Mouse (Mus musculus): Measurements from ENCODE around the gene Spats1. TPM values are rescaled to one million over a fixed set of nuclear protein-coding genes. Genes with fewer than 3 reads are reported as not detected.
A peak's percentile ranks its signal among the peaks of the same experiment; 100 is the strongest.

Spats1 gene
- polyA plus RNA-seq, 1 experiment = not detected

GRCm38 (mm10) chr17:45490532-45491154 is 15.4 kb upstream of the Spats1 start:
- Histone ChIP-seq H3K4me1 (ENCODE audit: control insufficient read depth, insufficient read depth, insufficient read length) (peaks cover 2% of the 10 kb centered on the region; the same call in 1 of the 2 replicates), H3K27me3 (ENCODE audit: control insufficient read depth, insufficient read depth, low read length) (no peaks in the 10 kb centered on the region), H3K4me3 (ENCODE audit: extremely low read depth, insufficient read depth, insufficient read length) (no peak overlapping the region), H3K27ac (ENCODE audit: insufficient read depth, low read length) (no peak overlapping the region), H3K36me3 (ENCODE audit: control insufficient read depth, insufficient read depth, low read length) (no peaks in the 10 kb centered on the region)
- WGBS = 66% methylated on average over 13 of the region's 13 CpGs
- DNase-seq (ENCODE audit: low read depth in 1 of 2, low spot score in 2 of 2) = no peak
- no peak for TF ChIP-seq CTCF (IDR thresholded peaks at IDR 0.05; ENCODE audit: extremely low read depth, insufficient read depth, insufficient read length, insufficient replicate concordance)
- TF ChIP-seq POLR2A (IDR thresholded peaks at IDR 0.05; ENCODE audit: low read depth, low read length) = no peak

GRCm38 (mm10) chr17:45489736-45490135 is 14.5 kb upstream of the Spats1 start:
- Histone ChIP-seq H3K4me1 (ENCODE audit: control insufficient read depth, insufficient read depth, insufficient read length) (peaks cover 2% of the 10 kb centered on the region; the same call in 1 of the 2 replicates), H3K27me3 (ENCODE audit: control insufficient read depth, insufficient read depth, low read length) (no peaks in the 10 kb centered on the region), H3K36me3 (ENCODE audit: control insufficient read depth, insufficient read depth, low read length) (no peaks in the 10 kb centered on the region), H3K4me3 (ENCODE audit: extremely low read depth, insufficient read depth, insufficient read length) (no peak overlapping the region), H3K27ac (ENCODE audit: insufficient read depth, low read length) (no peak overlapping the region)
- 88% methylated on average over 6 of the region's 6 CpGs for WGBS
- no peak for TF ChIP-seq POLR2A (IDR thresholded peaks at IDR 0.05; ENCODE audit: low read depth, low read length)
- TF ChIP-seq CTCF (IDR thresholded peaks at IDR 0.05; ENCODE audit: extremely low read depth, insufficient read depth, insufficient read length, insufficient replicate concordance) = no peak
- DNase-seq (ENCODE audit: low read depth in 1 of 2, low spot score in 2 of 2) = no peak

GRCm38 (mm10) chr17:45488321-45489254 is 13.4 kb upstream of the Spats1 start:
- DNase-seq (ENCODE audit: low read depth in 1 of 2, low spot score in 2 of 2) = peak in 1 of 2 experiments; percentile 22
- WGBS = 52% methylated on average over 23 of the region's 23 CpGs
- Histone ChIP-seq H3K36me3 (ENCODE audit: control insufficient read depth, insufficient read depth, low read length) (no peaks in the 10 kb centered on the region), H3K27me3 (ENCODE audit: control insufficient read depth, insufficient read depth, low read length) (no peaks in the 10 kb centered on the region), H3K4me3 (ENCODE audit: extremely low read depth, insufficient read depth, insufficient read length) (no peak overlapping the region), H3K27ac (ENCODE audit: insufficient read depth, low read length) (no peak overlapping the region), H3K4me1 (ENCODE audit: control insufficient read depth, insufficient read depth, insufficient read length) (peaks cover 2% of the 10 kb centered on the region; the same call in 1 of the 2 replicates)
- TF ChIP-seq POLR2A (IDR thresholded peaks at IDR 0.05; ENCODE audit: low read depth, low read length) (no peak), CTCF (IDR thresholded peaks at IDR 0.05; ENCODE audit: extremely low read depth, insufficient read depth, insufficient read length, insufficient replicate concordance) (no peak)

GRCm38 (mm10) chr17:45487216-45487615 is 12.0 kb upstream of the Spats1 start:
- no peak for TF ChIP-seq POLR2A (IDR thresholded peaks at IDR 0.05; ENCODE audit: low read depth, low read length)
- H3K27me3 ChIP-seq (ENCODE audit: control insufficient read depth, insufficient read depth, low read length) = no peaks in the 10 kb centered on the region
- DNase-seq (ENCODE audit: low read depth in 1 of 2, low spot score in 2 of 2) = no peak
- 12% methylated on average over 5 of the region's 5 CpGs for WGBS
- no peak overlapping the region for H3K27ac ChIP-seq (ENCODE audit: insufficient read depth, low read length)
- H3K4me3 ChIP-seq (ENCODE audit: extremely low read depth, insufficient read depth, insufficient read length) = no peak overlapping the region
- peaks cover 2% of the 10 kb centered on the region; the same call in 1 of the 2 replicates for H3K4me1 ChIP-seq (ENCODE audit: control insufficient read depth, insufficient read depth, insufficient read length)
- H3K36me3 ChIP-seq (ENCODE audit: control insufficient read depth, insufficient read depth, low read length) = no peaks in the 10 kb centered on the region

- peaks cover 2% of the 10 kb centered on the region; the same call in 1 of the 2 replicates for H3K4me1 ChIP-seq (ENCODE audit: control insufficient read depth, insufficient read depth, insufficient read length)
- no peak overlapping the region for H3K27ac ChIP-seq (ENCODE audit: insufficient read depth, low read length)
- no peaks in the 10 kb centered on the region for H3K27me3 ChIP-seq (ENCODE audit: control insufficient read depth, insufficient read depth, low read length)
- H3K4me3 ChIP-seq (ENCODE audit: extremely low read depth, insufficient read depth, insufficient read length) = no peak overlapping the region
- TF ChIP-seq CTCF (IDR thresholded peaks at IDR 0.05; ENCODE audit: extremely low read depth, insufficient read depth, insufficient read length, insufficient replicate concordance) (no peak), POLR2A (IDR thresholded peaks at IDR 0.05; ENCODE audit: low read depth, low read length) (no peak)
- H3K36me3 ChIP-seq (ENCODE audit: control insufficient read depth, insufficient read depth, low read length) = no peaks in the 10 kb centered on the region
- WGBS = 92% methylated on average over 7 of the region's 7 CpGs
- DNase-seq (ENCODE audit: low read depth in 1 of 2, low spot score in 2 of 2) = no peak
Measured at GRCm38 (mm10) chr17:45485581-45485980, 10.4 kb upstream of the Spats1 start.

GRCm38 (mm10) chr17:45480429-45480828 is 5.2 kb upstream of the Spats1 start:
- no peaks in the 10 kb centered on the region for H3K36me3 ChIP-seq (ENCODE audit: control insufficient read depth, insufficient read depth, low read length)
- H3K4me1 ChIP-seq (ENCODE audit: control insufficient read depth, insufficient read depth, insufficient read length) = no peaks in the 10 kb centered on the region
- H3K27me3 ChIP-seq (ENCODE audit: control insufficient read depth, insufficient read depth, low read length) = no peaks in the 10 kb centered on the region
- H3K27ac ChIP-seq (ENCODE audit: insufficient read depth, low read length) = no peak overlapping the region
- H3K4me3 ChIP-seq (ENCODE audit: extremely low read depth, insufficient read depth, insufficient read length) = no peak overlapping the region
- DNase-seq (ENCODE audit: low read depth in 1 of 2, low spot score in 2 of 2) = no peak
- TF ChIP-seq POLR2A (IDR thresholded peaks at IDR 0.05; ENCODE audit: low read depth, low read length) = no peak
- TF ChIP-seq CTCF (IDR thresholded peaks at IDR 0.05; ENCODE audit: extremely low read depth, insufficient read depth, insufficient read length, insufficient replicate concordance) = peak; percentile 7; the same call in 1 of the 2 replicates
- WGBS = 21% methylated on average over 2 of the region's 2 CpGs
